Mouse (Mus musculus) spleen, embryonic (tissue): ENCODE measurements around the gene Siae.

Experiments
- CTCF ChIA-PET: fragments of 350-600 bp; sonication (Branson Sonifier 250); formaldehyde crosslinking; loops from one replicate; lab custom pipeline; 2022; lab: Charles Lee

Gene Siae

GRCm38 (mm10) chr9:37540701-37541575 is 14.6 kb upstream of the Siae start:
- CTCF ChIA-PET = interaction anchor here (0.6 kb wide), 1 partner anchor 147 kb away, joined by 3 read pairs; no protein-coding TSS in a partner anchor

DNA sequence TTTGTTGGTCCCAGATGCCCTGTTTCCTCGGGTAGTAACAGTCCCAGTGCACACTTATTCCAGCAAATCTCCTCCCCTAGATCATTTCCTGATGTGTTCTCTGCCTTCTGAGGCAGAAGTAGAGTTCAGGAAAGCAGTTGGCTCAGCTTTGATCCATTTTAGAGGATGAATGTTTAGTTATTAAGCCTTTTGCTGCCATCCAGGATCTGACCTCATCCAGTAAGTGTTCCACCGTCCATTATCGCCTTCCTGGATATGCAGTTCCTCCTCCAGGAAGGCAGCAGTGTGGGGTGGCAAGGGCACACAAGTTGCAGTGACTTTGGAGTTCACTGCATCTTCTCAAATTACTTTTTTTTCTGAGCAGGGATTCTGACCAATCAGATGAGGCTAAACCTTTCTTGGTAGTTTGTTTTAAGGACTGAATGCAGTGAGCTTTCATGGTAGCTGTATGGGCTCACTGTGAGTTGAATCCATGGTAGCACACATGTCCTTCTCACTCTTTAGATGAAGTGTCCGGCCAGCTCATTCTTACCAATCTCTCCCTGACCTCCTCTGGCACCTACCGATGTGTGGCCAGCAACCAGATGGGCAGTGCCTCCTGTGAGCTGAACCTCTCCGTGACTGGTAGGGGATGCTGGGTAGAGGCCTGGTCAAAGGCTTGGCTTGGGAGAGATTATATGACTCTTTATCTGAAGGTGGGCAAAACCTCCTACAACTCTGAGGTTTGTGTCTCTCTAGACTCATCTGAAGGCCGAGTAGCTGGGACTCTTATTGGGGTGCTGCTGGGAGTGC is 13.5 kb upstream of the Siae start:
- CTCF ChIA-PET = no interaction called here

DNA sequence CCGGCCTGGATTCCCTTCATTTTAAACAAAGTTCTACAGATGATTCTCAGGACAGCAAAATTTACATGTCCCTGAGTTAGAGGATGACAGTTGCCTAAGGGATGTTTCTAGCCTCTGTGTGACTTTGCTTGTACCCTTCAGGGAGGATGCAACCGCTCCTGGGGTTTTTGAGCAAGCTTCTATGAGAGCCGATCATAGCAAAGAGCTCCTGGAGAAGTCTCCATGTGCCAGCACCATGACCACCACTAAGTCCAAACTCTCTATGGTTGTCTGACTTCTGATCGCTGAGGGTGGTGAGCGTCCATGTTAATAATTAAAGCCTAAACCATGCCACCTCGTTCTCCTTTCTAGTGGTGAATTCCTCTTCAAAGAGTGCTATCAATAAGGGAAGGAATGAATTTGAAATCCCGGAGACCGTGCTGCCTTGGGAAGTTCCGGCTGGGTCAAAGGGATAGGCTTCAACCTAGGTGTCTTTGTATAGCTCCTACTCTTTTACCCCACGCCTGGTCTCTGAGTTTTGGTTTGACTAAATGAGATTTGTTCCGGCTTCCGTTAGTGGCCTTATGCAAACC is 11.5 kb upstream of the Siae start:
- CTCF ChIA-PET = interaction anchor here (0.9 kb wide), 1 partner anchor 14 kb away, joined by 15 read pairs; no protein-coding TSS in a partner anchor

DNA sequence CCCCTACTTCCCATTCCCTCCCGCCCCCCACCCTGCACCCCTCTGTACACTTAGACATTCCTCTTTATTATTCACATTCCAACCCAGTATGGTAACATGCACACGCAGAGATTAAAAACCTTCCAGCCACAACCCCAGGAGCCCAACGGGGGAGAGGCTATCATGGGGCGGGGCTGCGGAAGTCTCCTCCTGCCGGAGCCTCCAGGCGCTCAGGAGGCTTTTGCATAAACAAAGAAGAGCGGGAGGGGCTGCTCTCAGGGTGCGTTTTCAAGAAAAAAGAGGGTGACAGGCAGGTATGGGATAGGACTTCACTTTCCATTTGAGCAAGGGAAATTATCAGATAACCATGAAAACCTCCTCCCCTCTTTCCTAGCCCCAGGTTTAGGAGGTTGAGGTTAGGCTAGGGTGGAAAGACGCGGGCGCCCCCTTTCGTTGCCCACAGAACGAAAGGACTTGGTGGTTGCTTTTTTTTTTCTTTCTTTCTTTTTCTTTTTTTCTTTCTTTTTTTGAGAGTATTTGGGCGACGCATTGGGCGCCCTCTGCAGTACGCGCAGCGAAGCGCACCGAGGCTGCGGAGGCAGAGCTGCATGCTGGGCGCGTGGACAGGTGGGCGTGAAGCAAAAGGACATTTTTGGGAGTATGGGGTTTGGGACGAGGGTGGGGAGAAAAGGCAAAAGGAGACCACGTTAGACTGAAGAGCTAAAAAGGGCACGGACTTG is 10.9 kb upstream of the Siae start:
- CTCF ChIA-PET = interaction anchor here (0.7 to 0.9 kb wide), 2 partner anchors 14 to 117 kb away, joined by 4 to 15 read pairs; no protein-coding TSS in a partner anchor

DNA sequence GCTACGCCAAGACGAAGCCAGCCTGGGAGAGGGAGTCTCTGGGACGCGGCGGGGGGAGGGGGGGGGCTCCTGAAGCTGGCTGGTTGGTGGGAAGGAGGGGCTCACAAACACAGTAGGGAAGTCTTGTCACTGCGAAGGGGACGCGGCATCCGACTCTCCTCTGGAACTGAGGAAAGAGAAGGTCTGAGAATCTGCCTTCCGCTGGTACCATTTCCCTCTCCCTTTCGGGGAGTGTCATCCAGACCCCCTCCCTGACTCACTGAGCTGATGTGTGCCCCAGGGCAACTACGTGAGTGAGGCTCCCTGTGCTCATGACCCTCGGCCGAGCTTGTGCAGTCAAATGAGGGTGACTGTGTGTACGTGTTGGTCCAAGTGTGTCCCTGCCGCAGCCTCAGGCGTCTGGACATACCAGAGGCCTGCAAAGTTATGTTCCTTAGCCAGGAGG is 10.3 kb upstream of the Siae start:
- CTCF ChIA-PET = interaction anchor here (0.7 kb wide), 1 partner anchor 117 kb away, joined by 4 read pairs; no protein-coding TSS in a partner anchor

GRCm38 (mm10) chr9:37545847-37546452 is 9.5 kb upstream of the Siae start:
- CTCF ChIA-PET = no interaction called here

- CTCF ChIA-PET = no interaction called here
Observed at GRCm38 (mm10) chr9:37546889-37547288, 8.6 kb upstream of the Siae start.

DNA sequence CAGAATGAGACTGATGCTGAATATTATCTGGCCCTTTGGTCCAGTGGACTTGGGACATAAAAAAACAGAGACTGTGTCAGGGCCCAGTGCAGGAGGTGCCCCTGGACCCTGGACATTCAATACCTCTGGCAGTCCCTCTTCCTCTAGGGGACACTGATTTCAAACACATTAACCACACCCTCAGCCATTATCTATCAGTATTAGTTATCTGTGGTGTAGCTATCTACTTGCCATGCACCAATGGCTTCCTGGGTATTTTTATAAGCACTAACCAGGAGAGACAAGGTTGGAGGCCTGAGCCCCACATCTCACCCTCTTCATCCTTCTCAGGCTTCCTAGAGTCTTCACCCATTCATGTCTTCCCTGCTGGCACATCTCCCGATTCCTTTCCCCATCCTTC is 5.1 kb upstream of the Siae start:
- CTCF ChIA-PET = no interaction called here

DNA sequence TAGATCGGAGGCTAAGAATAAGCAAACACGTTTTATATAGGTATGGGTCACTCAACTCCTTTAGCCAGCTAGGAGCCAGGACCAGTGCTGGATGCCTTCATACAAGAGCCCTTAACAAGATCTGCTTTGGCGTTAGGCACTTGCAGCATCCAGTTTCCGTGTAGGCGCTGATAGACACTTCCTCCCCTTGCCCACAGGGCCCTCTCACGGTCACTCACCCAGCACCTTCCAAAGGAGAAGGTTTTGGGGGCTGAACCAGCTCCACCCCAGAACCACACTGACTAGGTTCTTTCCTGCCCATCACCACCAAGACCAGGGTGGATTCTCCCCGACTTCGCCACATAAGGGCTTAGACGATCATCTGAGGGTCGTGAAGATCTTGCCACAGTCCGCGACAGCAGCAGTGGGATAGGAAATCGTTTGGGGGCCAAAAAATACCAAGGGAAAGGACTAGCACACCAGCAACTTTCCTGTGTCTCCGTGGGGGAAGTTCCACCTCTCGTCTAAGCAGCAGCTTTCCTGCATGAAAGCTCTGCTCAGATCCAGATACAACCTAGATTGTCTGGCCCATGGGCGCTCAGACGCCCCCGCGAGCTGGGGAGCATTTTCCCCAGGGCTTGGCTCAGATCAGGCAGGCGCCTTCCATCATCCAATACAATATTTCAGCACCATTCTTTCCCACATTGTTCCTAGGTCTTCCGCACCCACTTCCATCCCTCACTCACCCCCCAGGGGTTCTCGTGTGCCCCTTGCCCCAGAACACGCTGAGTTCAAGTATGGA is 3.6 kb upstream of the Siae start:
- CTCF ChIA-PET = no interaction called here

DNA sequence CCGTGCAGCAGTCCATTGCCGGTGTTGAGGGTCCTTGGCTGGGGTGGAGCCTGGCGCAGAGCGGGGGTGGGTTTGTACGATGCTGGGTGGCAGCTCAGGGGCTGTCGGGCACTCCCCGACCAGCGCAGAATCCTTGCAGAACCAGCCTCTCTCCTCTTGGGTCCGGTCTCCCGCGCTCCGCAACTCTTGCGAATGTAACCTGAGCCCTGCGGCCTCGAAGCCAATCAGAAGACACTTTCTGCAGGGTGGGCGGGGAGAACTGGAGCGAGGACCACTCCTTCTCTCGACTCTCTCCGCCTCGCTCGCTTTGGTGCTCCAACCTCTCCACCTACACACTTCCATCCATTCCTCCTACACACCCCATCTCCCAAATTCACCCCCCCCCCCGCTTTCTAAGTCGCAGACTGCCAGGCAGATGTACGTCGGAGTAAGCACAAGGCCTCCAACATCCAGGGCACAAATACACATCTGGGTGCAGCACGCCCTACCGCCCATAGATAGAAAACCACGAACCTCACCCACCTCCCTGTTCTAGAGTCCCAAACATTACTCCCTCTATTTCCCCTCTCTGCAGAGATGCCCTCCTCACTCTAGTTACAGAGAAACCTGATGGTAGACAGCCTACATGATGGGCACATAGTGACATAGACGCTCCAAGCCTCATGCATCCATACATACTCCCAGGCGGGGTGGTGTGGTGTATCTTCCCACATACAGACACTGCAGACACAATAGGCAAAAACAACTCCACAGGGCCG is 2.8 kb upstream of the Siae start, which contains the start of gene Nrgn:
Nrgn (minus strand) TSS at position 369 of the 758 bp plus-strand sequence.
- CTCF ChIA-PET = no interaction called here

- CTCF ChIA-PET = no interaction called here
Observed at GRCm38 (mm10) chr9:37554279-37554678, 1.2 kb upstream of the Siae start.

- CTCF ChIA-PET = no interaction called here
Observed at GRCm38 (mm10) chr9:37556366-37556765, 868 bp downstream of the Siae start.

- CTCF ChIA-PET = no interaction called here
Observed at GRCm38 (mm10) chr9:37560617-37561016, 5.1 kb downstream of the Siae start.

DNA sequence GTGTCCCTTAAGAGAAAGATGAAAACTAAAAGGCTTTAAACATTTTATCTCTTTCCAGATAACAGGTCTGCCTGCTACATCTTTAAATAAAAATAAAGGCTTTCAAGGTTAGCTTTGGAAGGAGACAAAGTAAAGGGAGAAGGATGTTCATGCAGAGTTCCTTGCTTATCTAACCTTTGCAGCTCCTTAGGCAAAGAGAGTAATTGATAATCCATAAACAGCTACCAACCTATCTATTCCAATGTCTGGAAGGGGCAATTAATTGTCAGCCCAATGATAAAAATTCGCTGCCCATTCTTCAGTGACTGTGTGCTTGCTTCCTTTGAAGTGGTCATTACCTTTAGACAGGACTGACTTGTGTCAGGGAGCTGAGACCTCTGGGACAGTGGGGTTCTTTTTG is 8.3 kb downstream of the Siae start:
- CTCF ChIA-PET = no interaction called here

- CTCF ChIA-PET = no interaction called here
Observed at GRCm38 (mm10) chr9:37567019-37567418, 11.5 kb downstream of the Siae start.

DNA sequence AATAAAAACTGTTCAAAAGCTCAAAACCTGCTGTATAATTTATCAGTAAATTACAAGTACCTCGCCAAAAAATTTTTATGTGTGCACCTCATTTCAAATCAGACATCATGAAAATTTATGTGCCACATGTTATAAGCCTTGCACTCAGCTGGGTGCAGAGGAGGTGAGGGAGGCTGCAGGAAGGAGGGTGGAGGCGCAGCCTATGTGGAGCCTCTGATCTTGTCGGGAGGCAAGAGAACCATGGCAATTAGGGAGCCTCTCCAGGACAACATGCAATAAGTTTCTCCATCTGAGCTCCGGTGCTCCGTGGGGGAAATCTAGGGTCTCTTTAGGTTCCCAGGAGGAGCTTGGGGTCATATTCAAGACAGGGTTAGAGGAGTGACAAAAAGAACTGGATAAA is 12.0 kb downstream of the Siae start:
- CTCF ChIA-PET = no interaction called here

DNA sequence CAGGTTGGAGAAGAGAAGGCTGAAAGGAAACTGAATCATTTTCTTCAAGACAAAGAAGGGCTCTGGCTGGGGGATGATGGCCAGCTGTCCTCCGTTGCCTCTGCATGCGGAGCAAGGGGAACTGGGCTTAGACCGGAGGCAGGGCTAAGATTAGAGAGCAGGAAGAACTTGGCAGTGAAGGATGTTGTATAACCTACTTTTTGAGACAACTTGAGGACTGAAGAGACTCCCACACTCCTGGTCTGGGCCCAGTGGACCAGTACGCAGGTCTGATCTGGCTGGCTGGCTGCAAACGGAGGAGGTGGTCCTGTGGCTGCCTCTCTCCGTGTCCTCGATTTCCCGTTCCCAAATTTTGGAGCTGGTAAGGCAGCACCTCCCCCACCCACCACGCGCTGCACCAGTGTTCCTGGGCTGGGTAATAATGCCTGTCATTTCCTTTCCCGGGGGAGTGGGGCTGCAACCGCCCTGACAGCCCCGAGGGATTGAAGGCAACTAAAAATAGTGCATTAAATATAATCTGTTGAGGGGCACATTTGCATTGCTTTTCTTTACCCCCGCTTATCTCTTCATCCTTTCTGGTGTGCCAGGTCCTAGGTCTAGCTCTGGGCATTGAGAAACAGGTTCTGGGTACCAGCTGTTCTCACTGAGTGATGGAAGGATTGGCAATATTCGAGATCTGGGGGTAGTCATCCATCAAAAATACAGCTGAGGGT is 12.6 kb downstream of the Siae start:
- CTCF ChIA-PET = no interaction called here

- CTCF ChIA-PET = interaction anchor here (0.6 kb wide), 1 partner anchor 620 kb away, joined by 7 read pairs; no protein-coding TSS in a partner anchor
Observed at GRCm38 (mm10) chr9:37568605-37569214, 13.2 kb downstream of the Siae start.
